Mouse (Mus musculus) lung, postnatal 14 days (tissue): ENCODE results near the gene Atf7.
A peak's percentile ranks its signal among the peaks of the same experiment; 100 is the strongest.

Experiments used
- DNase-seq: peaks from one replicate; pipeline ENCODE4 v3.0.0; 2021

Gene Atf7

DNA sequence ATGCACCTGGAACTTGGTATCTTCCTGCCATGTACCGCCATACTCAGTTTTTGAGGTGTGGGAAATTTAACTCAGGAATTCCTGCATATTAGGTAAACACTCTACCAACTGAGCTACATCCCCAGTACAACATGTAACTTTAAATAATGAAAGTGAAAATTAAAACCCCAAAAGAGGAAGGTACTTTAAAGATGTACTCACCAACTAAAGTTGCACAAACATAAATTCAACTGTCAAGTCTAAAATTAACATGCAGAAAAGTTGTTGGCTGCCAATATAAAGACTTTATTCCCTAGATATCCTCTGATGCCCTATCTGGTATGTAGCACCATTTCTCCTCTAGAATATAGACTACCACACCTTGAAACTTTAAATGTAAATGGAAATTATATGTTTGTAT is 7.6 kb downstream of the Atf7 start:
- DNase-seq: no peak

DNA sequence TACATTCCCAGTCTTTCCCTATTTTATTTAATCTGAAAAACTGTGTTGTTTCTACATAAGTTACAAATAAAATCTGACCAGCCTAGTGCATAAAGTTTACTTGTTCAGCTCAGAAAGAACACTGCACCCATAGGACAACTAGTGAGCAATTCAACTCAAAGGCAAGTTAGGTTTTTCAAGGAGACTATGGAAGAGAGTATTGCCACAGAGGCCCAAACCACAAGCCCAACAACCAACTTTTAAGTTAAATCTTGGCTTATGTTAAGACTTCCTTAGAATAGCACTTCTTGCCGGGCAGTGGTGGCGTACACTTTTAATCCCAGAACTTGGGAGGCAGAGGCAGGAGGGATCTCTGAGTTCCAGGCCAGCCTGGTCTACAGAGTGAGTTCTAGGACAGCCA is 9.1 kb downstream of the Atf7 start:
- no peak for DNase-seq

DNA sequence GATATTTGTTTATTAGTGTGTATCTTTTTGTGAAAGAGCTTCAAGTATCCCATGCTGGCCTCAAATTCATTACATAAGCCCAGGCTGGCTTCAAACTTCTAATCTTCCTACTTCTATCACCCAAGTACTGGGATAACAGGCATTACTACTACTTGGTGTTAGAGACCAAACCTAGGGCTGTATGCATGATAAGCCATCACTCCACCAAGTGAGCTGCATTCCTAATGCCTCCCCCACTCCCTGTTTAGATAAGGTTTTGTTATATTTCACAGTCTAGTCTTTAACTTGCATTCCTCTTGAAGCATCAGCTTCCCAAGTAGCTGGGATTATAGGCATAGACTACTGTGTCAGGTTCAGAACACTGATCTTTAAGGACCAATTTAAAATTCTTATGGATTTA is 11.0 kb downstream of the Atf7 start:
- DNase-seq: no peak

DNA sequence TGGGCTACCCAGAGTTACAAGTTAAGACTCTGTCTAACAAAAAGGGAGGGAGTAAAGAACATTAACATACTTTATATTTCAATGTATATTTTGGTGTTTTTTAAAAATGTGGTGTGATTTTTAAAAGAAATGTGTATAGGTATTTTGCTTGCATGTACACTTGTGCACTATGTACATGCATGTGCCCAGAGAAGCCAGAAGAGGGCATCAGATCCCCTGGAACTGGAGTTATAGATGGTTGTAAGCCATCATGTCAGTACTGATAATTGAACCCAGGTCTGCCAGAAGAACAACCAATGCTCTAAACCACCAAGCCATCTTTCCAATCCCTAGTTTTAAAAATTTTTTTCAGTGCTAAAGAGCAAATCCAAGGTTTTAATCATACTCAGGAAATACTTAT is 12.3 kb downstream of the Atf7 start:
- no peak for DNase-seq

DNA sequence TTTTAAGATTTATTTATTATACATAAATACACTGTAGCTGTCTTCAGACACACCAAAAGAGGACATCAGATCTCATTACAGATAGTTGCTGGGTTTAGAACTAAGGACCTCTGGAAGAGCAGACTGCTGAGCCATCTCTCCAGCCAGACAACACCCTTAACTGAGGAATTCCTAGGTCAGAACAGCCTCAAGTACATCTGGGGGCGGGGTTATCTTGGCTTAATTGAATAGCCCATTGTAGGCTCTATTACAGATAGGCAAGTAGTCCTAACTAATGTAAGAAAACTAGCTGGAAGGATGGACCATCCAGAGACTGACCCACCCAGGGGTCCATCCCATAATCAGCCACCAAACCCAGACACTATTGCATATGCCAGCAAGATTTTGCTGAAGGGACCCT is 16.7 kb downstream of the Atf7 start:
- DNase-seq: peak; percentile 18

DNA sequence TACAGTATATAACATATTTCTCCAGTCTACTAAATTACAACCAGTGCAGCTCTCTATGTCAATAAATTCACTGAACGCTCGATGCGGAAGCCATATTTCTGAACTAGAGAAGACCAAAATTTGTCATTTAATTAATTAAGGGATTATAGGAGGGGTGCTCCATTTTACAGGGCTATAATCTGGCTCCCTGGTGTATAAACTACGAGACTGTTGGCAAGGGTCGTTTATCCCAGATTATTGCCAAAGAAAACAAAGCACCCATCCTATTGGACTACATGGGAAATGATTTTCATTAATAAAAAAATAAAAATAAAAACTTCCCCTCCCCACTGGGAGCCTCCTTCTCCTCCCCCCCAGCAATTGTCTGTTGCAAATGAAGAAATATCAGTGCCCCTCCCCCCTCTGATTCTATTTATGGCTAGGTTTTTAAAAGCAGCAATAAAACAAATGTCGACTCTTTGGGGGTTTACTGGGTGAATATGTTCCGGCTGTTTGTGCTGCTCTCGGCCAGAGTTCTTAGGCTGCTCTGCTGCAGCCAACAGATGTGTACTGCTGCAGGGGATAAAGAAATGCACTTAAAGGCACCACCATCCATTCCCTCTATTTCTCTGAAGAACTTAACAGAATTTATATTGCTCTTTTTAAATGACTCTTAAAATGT is 31.1 kb downstream of the Atf7 start:
- DNase-seq: no peak

DNA sequence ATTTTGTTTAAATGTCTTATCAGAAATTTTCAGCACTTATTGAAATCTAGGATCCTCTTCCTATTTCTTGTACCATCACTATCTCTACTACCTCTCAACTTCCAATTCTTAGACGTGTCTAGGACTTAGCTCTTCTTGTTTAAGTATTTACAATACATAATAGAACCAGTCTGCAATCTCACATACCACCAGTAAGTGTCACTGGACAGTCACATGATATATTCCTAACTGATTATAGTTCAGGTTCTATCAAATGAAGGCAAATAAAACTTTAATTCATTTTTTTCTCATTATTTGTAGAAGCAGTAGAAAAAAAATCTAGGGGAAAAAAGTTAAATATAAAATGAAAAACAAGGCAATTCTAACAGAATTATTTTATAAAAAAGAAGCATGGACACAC is 32.6 kb downstream of the Atf7 start:
- no peak for DNase-seq

DNA sequence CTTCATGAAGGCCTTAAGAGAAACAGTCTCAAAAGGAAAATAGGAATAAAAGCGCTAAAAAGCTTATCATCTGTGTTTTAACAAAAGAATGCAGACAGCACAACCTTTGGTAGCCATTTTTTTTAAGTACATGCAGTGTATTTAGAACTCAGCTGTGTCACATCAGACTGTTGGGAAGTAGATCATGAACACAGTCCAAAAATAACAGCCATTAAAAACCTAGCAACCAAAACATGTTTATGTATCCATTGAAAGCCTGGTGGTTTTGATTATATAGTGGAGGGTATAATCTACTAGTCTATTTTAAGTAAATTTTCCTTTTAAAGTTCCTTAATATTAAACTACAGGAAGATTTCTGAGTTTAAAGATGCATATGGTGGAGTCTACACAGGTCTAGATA is 34.7 kb downstream of the Atf7 start:
- DNase-seq: no peak

DNA sequence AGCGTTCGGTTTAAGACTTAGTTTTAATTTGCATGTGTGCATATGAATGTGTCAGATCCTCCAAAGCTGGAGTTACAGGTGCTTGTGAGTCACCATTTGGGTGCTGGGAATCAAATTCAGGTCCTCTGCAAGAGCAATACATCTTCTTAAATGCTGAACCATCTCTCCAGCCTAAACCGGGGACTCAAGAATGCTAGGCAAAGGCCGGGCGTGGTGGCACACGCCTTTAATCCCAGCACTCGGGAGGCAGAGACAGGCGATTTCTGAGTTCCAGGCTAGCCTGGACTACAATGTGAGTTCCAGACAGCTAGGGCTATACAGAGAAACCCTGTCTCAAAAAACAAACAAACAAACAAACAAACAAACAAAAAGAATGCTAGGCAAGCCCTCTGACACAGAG is 35.4 kb downstream of the Atf7 start:
- DNase-seq: no peak

DNA sequence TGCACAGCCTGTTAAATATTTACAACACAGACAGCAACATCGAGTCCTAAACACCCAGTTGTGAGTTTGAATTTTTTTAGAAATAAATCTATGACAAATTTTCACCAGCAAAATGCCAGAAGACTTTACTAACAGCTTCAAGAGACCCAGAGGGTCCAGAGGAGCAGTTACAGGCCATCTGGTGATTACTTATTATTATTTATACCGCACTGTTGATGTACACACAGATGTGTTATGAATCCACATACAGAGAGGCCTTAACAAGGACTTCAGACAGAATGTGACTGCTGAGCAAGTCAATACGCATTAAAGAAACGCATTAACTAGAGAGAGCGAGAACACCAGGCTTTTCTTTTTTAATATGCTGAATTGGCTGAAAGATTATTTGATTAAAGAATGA is 39.8 kb downstream of the Atf7 start:
- no peak for DNase-seq

DNA sequence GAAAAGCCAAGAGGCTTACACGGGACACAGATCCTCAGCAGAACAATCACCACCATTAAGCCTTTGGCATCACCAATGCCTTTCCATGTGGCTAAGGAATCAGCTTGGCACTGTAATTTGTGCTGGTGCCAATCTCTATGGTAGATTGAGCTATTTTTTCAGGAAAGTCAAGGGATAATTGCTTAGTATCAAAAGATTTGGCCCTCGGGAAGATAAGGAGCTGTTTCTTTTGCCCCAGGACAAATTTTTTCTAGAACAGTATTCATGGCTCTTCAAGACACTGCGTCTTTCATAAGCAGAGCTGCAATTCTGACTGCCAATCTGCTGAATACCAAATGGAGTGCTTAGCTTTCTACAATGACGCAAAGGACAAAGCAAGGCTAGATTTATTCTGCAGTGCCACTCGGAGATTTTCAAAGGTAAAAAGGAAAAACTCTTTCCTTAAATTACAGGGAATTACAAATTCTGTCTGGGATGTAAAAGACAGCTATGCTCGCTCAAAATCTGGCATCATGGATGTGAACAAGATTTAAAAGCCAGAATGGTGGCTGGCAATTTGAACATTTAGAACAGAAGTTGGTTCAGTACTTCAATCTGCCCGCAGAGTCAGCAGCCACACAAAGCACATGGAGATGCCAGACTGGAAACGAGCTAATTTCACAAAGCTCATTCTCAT is 41.4 kb downstream of the Atf7 start:
- DNase-seq: no peak

DNA sequence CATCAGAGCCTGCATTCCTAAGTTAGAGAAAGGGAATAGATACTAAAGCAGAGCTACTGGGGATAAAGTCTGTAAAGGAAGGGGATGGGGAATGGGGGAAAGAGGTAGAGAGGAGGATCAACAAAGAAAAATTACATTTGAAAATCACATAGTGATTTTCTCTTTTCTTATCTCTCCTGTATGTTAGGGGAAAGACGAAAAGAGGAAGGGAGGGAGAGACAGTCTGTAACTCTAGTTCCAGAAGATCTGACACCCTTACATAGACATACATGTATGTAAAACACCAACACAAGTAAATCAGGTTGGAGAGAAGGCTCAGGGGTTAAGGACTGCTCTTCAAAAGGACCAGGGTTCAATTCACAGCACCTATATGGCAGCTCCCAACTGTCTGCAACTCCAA is 44.1 kb downstream of the Atf7 start:
- no peak for DNase-seq

DNA sequence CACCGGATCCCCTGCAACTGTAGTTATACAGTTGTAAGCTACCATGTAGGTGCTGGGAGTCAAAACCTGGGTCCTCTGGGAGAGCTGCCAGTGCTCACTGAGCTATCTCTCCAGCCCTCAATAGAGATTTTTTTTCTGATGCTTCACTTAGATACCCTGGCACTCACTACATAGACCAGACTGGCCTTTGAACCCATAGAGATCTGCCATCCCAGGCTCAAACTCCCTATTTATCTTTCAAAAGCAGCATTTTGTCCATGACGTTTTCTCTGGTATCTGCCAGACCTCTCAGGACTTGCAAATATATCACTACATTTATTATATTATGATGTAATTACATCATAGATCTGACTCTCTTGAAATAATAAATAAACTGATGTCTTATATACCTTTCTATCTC is 46.9 kb downstream of the Atf7 start:
- no peak for DNase-seq

DNA sequence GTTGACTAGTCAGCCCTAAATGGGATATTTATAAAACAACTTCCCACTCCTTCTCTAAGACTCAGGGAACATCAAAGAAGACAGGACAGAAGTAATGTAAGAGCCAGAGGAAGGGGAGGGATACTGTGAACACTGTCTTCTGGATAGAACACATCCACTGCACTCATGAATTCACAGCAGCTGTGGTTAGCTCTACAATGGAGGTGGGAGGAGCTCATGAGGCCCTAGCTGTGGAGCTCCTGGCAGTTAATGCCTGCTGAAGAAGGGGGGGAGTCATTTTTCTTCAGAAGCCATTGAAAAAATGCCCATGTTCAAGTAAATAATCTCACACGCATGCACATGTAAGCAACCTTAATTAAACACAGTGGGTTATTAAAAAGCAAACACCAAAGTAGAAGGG is 48.3 kb downstream of the Atf7 start:
- DNase-seq: no peak

DNA sequence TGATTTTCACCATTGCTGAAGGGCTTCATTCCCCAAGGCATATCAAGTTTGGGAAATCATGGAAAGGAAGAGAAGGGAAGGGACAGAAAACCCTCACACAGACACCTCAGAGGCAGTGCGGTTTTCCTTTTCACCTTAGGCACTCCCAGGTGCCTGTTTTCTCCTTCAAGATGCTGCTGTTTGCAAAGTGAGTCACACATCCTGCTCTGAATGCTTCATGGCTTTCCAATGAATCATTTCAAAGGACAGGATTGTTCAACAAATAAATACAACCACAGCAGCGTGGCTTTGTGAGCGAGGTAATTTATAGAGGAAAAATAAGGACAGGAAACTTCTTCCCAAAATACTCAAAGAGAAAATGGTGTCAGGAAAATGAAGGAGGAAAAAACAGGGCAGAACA is 53.2 kb downstream of the Atf7 start:
- DNase-seq: no peak

DNA sequence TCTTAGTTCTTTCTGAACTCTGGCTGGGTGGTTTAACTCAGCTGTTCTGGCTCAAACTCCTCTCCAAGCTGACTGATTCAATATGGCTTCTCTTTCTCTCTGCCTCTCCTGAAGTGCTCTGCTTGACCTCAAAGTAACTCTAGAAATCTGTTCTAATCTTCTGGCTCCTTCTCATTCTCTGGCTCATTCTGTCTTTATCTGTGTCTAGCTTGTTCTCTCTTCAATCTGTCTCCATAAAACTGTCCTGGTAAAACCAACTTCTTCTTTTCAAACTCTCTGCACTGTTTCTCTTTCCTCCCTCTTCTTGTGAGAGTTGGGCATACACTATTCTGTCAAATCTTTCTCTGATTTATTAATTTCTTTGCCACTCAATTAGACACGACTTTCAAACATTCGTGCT is 57.4 kb downstream of the Atf7 start:
- DNase-seq: no peak

DNA sequence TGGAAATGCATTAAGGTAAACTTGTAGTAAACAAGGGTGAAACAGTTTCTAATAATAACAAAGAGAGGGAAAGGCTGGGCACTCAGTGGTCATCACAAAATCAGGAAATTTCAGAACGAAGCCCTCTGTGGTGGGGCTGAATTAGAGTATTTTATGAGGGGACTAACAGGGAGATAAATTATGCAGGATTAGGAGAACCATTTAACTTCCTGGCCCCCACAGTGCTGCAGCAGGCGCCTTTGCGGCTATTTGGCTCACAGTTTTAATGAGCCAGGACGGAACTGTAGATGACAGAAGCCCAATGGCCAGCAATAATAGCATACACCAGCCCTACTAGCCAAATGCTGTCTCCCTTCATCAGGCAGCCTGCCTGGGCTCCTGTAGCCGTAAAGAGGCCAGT is 61.6 kb downstream of the Atf7 start:
- DNase-seq: no peak

DNA sequence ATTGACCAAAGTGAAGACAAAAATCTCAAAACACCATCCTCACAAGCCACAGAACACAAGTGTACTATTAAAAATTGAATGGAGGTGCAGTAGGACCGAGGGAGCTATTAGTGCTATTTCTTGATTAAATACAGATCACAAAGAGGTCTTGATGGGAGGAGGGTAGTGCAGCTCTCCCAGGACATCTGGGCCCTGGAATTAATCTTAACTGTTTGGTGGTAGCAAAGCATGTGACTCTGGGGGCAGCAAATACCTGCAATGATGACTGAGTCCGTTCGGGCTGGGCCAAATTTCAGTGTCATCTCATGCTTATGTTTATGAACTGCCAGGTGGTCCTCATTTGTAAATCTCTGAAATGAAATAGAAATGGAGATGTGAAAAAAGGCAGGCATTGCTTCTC is 62.2 kb downstream of the Atf7 start:
- no peak for DNase-seq

DNA sequence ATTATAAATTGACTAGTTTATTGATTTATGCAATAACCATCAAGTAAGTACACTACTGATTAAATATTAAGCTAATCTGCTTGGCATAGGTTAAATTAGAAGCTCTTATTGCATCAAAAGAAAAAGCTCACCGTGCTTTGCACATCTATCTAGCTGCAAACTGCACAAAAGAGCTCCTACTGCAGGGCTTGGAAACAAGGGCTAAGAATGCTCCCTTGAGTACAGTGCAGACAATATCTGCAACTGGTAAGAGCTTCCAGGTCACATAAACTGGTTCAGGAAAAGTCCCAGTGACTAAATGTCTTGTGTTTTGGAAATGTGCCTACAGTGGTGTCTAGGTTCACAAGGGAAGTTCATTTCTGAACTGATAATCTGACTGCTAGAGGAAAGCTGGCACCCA is 62.8 kb downstream of the Atf7 start:
- no peak for DNase-seq

DNA sequence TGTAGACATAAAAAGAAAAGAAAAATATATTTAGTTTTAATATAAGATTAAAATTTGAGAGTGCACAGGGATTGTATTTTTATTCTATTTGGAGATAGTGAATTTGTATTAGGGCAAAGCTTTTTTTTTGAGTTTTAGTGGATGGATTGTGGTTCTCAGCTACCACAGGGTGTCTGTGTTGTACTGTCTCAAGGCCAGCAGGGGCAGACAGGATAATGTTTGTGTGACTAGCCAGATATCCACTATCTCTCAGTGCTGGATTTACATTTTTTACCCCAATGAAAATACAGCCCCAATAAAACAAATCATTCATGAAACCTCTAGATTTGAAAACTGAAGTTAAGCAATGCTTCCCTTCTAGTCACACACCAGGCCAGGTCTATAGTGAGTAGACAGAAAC is 67.7 kb downstream of the Atf7 start:
- no peak for DNase-seq

DNA sequence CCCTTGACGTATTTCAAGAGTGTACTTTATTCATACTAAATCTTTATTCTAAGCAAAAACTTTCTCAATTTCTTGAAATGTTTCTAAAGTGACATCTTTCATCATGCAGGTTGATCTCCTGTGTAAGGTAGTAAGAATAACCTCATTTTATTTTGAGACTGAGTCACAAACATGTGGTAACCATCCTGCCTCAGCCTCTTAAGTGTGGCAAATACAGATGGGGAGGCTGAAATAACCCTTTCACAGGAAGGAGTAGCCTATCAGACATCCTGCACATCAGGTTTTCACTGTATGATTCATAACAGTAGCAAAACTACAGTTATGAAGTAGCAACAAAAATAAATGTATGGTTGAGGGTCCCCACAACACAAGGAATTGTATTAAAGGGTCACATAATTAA is 69.7 kb downstream of the Atf7 start:
- DNase-seq: no peak

DNA sequence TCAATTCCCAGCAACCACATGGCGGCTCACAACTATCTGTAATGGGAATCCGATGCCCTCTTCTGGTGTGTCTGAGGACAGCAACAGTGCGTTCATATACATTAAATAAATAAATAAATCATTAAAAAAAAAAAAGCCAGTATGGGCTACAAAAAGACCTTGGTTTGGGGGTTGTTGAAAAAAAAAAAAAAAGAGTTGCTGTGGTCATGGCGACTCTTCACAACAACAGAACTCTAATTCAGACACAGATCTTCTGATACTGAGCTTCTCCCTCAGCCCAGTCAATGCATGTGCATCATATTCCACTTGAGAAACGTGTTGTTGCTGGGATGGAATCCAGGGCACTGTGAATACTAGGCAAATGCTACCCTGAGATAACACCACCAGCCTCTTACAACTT is 72.7 kb downstream of the Atf7 start:
- DNase-seq: no peak

DNA sequence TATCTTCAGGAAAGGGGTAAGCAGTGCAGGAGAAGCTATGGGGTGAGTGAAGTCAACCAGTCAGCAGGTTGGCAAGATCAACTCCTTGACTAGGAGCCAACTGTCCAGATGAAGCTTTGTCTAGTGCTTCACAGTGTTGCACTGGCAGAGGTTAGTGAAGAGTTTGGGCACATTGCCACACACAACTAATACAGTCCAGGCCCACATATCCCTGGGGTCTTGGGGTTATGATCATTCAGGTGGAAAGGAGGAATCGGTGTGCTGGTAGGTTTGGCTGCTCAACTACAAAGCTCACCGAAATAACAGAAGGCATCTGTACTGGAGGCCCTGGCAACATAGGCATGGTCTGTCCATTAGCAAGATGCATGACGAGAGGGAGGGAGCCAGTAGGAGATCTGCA is 77.8 kb downstream of the Atf7 start:
- DNase-seq: no peak

DNA sequence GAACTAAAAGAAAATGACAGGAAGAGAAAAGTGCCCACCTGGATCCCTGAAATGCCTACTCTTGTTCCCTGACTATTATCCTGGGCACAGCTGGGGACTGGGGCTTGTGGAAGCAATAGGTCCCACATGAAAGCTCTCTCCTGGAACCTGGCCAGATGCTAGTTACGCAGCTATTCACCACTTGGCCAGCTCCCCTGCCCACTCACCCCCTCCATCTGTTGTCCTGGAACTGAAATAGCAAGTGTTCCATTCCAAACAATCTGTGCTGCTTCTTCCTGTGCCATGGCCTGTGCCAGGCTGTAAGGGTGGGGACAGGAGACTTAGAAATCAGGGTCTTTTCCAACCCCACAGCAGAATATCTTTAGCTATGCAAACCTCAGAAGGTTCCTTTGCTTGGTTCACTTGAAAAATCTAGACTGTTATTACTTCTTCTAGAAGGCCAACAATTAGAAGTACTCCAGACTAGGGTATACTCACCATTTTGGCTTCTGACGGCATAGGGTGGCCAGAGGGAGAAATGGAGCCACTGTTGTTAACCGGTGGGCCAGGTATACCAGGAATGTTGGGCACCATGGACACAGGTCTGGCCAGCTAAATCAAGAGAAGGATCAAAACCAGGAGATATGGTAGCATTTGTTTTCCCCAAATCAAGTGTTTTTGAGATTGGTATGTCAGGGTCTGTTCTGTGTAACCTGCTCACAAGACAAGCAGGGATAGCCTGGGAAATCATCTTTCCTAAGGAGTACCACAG is 78.4 kb downstream of the Atf7 start:
- DNase-seq: peak; percentile 72

DNA sequence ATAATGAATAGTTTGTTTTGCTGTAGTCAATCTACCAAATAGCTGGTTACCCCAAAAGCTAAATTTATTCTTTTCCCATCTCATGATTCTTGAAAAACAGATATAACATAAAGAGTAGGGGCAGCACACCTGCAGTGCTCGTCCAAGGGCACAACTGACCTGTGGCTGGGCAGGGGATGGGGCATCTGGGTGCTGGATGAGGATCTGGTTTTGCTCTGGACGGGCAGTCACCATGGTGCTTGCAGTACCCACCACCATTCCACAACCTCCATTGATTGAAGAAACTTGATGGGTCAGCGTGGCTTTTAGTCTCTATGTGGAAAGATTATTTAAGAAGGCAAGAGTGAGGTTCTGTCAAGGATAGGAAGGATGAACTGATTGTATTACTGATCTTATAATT is 79.0 kb downstream of the Atf7 start:
- DNase-seq: no peak
